Mouse (Mus musculus) limb, embryonic 11.5 days (tissue): ENCODE results near the gene Utp6. TPM values are rescaled to one million over a fixed set of nuclear protein-coding genes. Genes with fewer than 3 reads are reported as not detected.

ENCODE experiments used
- ATAC-seq: fragments of 200-750 bp; cut with Nextera tagmentation; 2 replicates; pipeline ENCODE4 v1.8.0; 2017; ENCODE audit warnings: low read depth; ENCODE audit not compliant: insufficient number of reproducible peaks, low FRiP score, low TSS enrichment
- DNase-seq: peaks from one replicate; pipeline ENCODE4 v3.0.0-alpha.2; 2015; ENCODE audit warnings: low spot score
- H3K27ac ChIP-seq: fragments of 300-500 bp; sonication (generic); replicated peaks from 2 replicates; pipeline ENCODE4 v1.5.1; 2014; ENCODE audit warnings: low read depth, mild to moderate bottlenecking, low read length
- H3K27me3 ChIP-seq: fragments of 300-500 bp; sonication (generic); 2 replicates; pipeline ENCODE4 v1.6.1; 2014; ENCODE audit warnings: mild to moderate bottlenecking, low read length, mixed read lengths; ENCODE audit not compliant: control insufficient read depth, insufficient read depth
- H3K36me3 ChIP-seq: fragments of 300-500 bp; sonication (generic); 2 replicates; pipeline ENCODE4 v1.6.1; 2014; ENCODE audit warnings: mild to moderate bottlenecking, low read length, moderate library complexity, mixed read lengths; ENCODE audit not compliant: control insufficient read depth, insufficient read depth
- H3K4me1 ChIP-seq: fragments of 300-500 bp; sonication (generic); 2 replicates; pipeline ENCODE4 v1.6.1; 2014; ENCODE audit warnings: low read length, mixed read lengths; ENCODE audit not compliant: control insufficient read depth, insufficient read depth
- H3K4me2 ChIP-seq: fragments of 300-500 bp; sonication (generic); 2 replicates; pipeline ENCODE4 v1.6.1; 2014; ENCODE audit warnings: low read depth, mild to moderate bottlenecking, moderate library complexity; ENCODE audit not compliant: severe bottlenecking
- H3K4me3 ChIP-seq: fragments of 300-500 bp; sonication (generic); 2 replicates; pipeline ENCODE4 v1.5.1; 2014; ENCODE audit warnings: low read depth, low read length
- H3K9ac ChIP-seq: fragments of 300-500 bp; sonication (generic); 2 replicates; pipeline ENCODE4 v1.6.1; 2014; ENCODE audit warnings: mild to moderate bottlenecking, low read length
- H3K9me3 ChIP-seq: fragments of 300-500 bp; sonication (generic); 2 replicates; pipeline ENCODE4 v1.6.1; 2016; ENCODE audit warnings: low read length; ENCODE audit not compliant: control insufficient read depth
- WGBS: fragments of 180-500 bp; shearing (Covaris S2); extraction: QIAGEN DNeasy Blood & Tissue Kit; methylation state at CpG from one replicate; pipeline ENCODE4 v1.1.7; 2014; 5-methylcytosine and 5-hydroxymethylcytosine counted together
- polyA plus RNA-seq: library from polyadenylated mRNA; unstranded; fragments of >200 nt; fragmentation: Nextera tagmentation; extraction: Ambion mirVana; gene quantifications from 2 replicates; pipeline ENCODE4 v1.2.1, GENCODE M21; 2014

Gene Utp6
- polyA plus RNA-seq, 1 experiment from 2014 or later = 97.4 TPM

GRCm38 (mm10) chr11:79943136-79943535, 19.1 kb downstream of the Utp6 start:
- H3K27ac ChIP-seq = no peak overlapping the region
- 93% methylated on average over 8 of the region's 8 CpGs for WGBS
- peaks cover 27% of the 10 kb centered on the region; the same call in 1 of the 2 replicates for H3K36me3 ChIP-seq
- ATAC-seq (no peak), DNase-seq (no peak)
- H3K9me3 ChIP-seq = no peaks in the 10 kb centered on the region
- H3K9ac ChIP-seq = no peak overlapping the region
- no peaks in the 10 kb centered on the region for H3K4me1 ChIP-seq
- H3K27me3 ChIP-seq = no peaks in the 10 kb centered on the region
- no peak overlapping the region for H3K4me3 ChIP-seq
- H3K4me2 ChIP-seq = no peak overlapping the region

- no peak overlapping the region for H3K4me3 ChIP-seq
- H3K9me3 ChIP-seq = no peaks in the 10 kb centered on the region
- no peaks in the 10 kb centered on the region for H3K4me1 ChIP-seq
- no peak overlapping the region for H3K27ac ChIP-seq
- peaks cover 10% of the 10 kb centered on the region; the same call in 1 of the 2 replicates for H3K36me3 ChIP-seq
- H3K4me2 ChIP-seq = no peak overlapping the region
- no peaks in the 10 kb centered on the region for H3K27me3 ChIP-seq
- WGBS = 90% methylated on average over 9 of the region's 9 CpGs
- H3K9ac ChIP-seq = no peak overlapping the region
- DNase-seq (no peak), ATAC-seq (no peak)
Observed at GRCm38 (mm10) chr11:79935766-79936165, 26.4 kb downstream of the Utp6 start.

- ATAC-seq = no peak
- H3K27ac ChIP-seq = no peak overlapping the region
- no peak for DNase-seq
- H3K4me1 ChIP-seq = no peaks in the 10 kb centered on the region
- H3K27me3 ChIP-seq = no peaks in the 10 kb centered on the region
- 79% methylated on average over 1 of the region's 1 CpGs for WGBS
- H3K9ac ChIP-seq = no peak overlapping the region; the same call in 1 of the 2 replicates
- H3K4me3 ChIP-seq = no peak overlapping the region
- H3K36me3 ChIP-seq = no peaks in the 10 kb centered on the region
- no peak overlapping the region for H3K4me2 ChIP-seq
- H3K9me3 ChIP-seq = no peaks in the 10 kb centered on the region
Observed at GRCm38 (mm10) chr11:79922766-79923165, 39.4 kb downstream of the Utp6 start.

GRCm38 (mm10) chr11:79922157-79922556, 40.0 kb downstream of the Utp6 start:
- H3K9me3 ChIP-seq = no peaks in the 10 kb centered on the region

DNA sequence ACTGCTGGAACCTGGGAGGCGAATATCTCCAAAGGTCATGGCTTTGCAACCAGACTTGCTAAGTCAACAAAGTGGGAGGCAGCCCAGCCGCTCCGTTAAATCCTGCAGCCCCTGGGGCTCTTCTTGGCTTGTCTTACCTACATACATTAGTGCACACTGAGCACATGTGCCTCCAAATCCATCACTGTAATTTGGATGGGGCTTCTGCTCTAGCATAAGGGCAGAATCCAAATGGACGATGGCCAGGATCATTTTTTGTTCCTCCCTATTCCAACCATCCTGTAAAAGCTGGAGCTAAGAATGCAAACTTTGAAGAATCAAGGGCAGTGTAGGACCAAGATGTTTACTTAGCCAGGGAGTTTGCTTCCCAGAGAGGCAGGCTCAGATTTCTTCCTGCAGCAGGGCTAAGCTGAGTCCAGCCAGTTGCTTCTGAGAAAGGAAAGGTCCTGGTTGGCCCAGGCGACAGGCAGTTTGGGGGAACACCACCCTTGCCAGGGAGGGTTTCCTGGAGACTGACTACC, 41.6 kb downstream of the Utp6 start:
- DNase-seq = no peak
- no peaks in the 10 kb centered on the region for H3K9me3 ChIP-seq
- ATAC-seq = no peak
- H3K9ac ChIP-seq = no peak overlapping the region
- no peak overlapping the region for H3K4me2 ChIP-seq
- 45% methylated on average over 5 of the region's 5 CpGs for WGBS
- no peaks in the 10 kb centered on the region for H3K36me3 ChIP-seq
- H3K27me3 ChIP-seq = no peaks in the 10 kb centered on the region
- no peak overlapping the region for H3K27ac ChIP-seq
- no peaks in the 10 kb centered on the region for H3K4me1 ChIP-seq
- no peak overlapping the region for H3K4me3 ChIP-seq

More at GRCm38 (mm10) chr11:79922157-79922556, 40.0 kb downstream of the Utp6 start:
- H3K27ac ChIP-seq = no peak overlapping the region
- H3K9ac ChIP-seq = no peak overlapping the region
- H3K27me3 ChIP-seq = no peaks in the 10 kb centered on the region
- no peaks in the 10 kb centered on the region for H3K36me3 ChIP-seq
- ATAC-seq (no peak), DNase-seq (no peak)
- H3K4me1 ChIP-seq = no peaks in the 10 kb centered on the region
- WGBS = 69% methylated on average over 3 of the region's 3 CpGs
- no peak overlapping the region for H3K4me2 ChIP-seq
- H3K4me3 ChIP-seq = no peak overlapping the region

GRCm38 (mm10) chr11:79919685-79920504, 42.3 kb downstream of the Utp6 start:
- no peaks in the 10 kb centered on the region for H3K36me3 ChIP-seq
- H3K27me3 ChIP-seq = no peaks in the 10 kb centered on the region
- ATAC-seq (no peak), DNase-seq (peak; percentile 91)
- no peak overlapping the region for H3K4me2 ChIP-seq
- WGBS = 19% methylated on average over 13 of the region's 13 CpGs
- no peaks in the 10 kb centered on the region for H3K9me3 ChIP-seq
- H3K27ac ChIP-seq = no peak overlapping the region
- no peaks in the 10 kb centered on the region for H3K4me1 ChIP-seq
- no peak overlapping the region for H3K4me3 ChIP-seq
- H3K9ac ChIP-seq = no peak overlapping the region

DNA sequence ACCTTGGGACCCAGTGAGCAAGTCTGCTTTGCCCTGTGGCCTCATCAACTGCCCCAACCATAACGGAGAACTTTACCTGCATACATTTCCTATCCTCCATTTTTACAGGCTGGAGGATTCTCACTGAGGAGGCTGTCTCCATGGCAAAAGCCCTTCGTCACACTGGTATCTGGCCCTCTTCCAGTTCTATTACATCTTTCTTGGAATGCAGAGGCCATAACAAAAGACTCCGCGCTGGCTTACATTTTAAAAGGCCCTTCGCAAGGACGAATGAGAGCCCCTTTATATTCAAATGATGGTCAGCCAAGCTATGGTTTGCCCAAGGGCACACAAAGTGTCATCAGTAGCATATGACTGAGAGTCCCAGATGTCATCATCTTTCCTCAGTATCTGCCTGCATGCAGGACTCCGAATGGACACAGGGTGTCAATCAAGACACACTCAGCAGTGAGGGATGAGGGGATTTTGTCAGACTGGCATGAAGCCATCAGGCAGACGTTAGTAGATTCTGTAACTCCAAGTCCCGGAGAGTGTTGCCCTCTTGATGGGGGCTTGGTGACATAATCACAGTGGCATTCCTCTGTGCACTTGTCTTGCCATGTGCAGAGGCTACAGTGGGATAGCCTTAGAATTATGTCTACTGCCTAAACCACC, 46.4 kb downstream of the Utp6 start:
- Histone ChIP-seq H3K4me1 (no peaks in the 10 kb centered on the region), H3K27ac (no peak overlapping the region), H3K4me2 (no peak overlapping the region), H3K9ac (no peak overlapping the region), H3K36me3 (no peaks in the 10 kb centered on the region), H3K4me3 (no peak overlapping the region), H3K9me3 (no peaks in the 10 kb centered on the region), H3K27me3 (no peaks in the 10 kb centered on the region)
- WGBS = 86% methylated on average over 9 of the region's 9 CpGs
- DNase-seq (no peak), ATAC-seq (no peak)

DNA sequence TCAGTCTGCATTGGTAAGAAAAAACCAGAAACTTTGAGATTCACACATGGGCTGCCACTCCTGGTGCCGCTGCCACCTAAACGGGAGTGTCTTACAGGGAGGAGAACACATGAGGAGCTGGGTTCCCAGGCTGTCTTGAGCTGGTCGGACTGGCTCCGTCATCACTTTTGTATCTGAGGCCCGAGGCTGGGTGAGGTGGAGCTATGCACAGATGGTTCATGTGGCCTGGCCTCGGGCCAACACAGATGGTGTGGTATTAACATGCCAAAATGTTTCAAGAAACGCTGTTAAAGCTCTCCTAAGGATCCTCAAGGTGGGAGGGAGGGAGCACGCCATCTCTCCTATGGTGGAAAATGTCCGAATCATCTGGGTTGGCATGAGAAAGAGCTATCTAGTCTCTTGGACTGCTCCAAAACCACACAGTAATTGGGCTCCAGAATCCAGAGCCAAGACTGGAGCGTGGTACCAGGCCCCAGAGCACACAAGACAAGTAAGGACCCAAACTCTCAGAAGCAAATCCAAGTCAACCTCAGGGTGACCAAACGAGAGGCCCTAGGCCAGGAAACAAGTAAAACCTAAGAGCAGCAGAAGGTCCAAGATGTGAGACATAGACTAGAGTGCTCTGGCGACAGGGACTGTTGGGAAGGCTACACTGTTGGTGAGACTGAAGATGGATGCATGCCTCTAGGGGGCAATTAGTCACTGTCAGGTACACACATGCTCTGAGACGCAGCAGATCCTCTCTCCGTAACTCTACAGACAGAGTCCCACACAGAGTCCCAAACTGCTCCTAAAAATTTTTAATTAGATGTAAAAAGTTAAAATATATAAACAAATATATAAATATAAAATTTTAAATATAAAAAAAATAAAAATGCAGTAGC, 53.3 kb downstream of the Utp6 start:
- no peak for ATAC-seq
- 81% methylated on average over 14 of the region's 14 CpGs for WGBS
- no peak for DNase-seq

More for the DNA sequence above, 53.3 kb downstream of the Utp6 start:
- no peaks in the 10 kb centered on the region for H3K9me3 ChIP-seq
- H3K27ac ChIP-seq = no peak overlapping the region
- H3K4me1 ChIP-seq = no peaks in the 10 kb centered on the region
- H3K27me3 ChIP-seq = no peaks in the 10 kb centered on the region
- no peak overlapping the region for H3K4me3 ChIP-seq
- no peaks in the 10 kb centered on the region for H3K36me3 ChIP-seq
- no peak overlapping the region for H3K4me2 ChIP-seq
- H3K9ac ChIP-seq = no peak overlapping the region
